Mouse (Mus musculus) neural tube, embryonic 10.5 days (tissue): ENCODE data around the gene Hs3st3b1.

ENCODE experiments used
- DNase-seq: peaks from one replicate; pipeline ENCODE4 v3.0.0-alpha.2; 2017; ENCODE audit warnings: low spot score; ENCODE audit errors: extremely low spot score

Gene Hs3st3b1

GRCm38 (mm10) chr11:63924286-63924930 is 2.3 kb upstream of the Hs3st3b1 start:
- DNase-seq, result peak; percentile 62

- DNase-seq, result peak; percentile 64
These were observed 1.3 kb upstream of the Hs3st3b1 start for GRCm38 (mm10) chr11:63923386-63923785.

GRCm38 (mm10) chr11:63921044-63921951 is 792 bp downstream of the Hs3st3b1 start:
- peak; percentile 67 for DNase-seq

GRCm38 (mm10) chr11:63920531-63920930 is 1.6 kb downstream of the Hs3st3b1 start:
- DNase-seq, result peak; percentile 88

DNA sequence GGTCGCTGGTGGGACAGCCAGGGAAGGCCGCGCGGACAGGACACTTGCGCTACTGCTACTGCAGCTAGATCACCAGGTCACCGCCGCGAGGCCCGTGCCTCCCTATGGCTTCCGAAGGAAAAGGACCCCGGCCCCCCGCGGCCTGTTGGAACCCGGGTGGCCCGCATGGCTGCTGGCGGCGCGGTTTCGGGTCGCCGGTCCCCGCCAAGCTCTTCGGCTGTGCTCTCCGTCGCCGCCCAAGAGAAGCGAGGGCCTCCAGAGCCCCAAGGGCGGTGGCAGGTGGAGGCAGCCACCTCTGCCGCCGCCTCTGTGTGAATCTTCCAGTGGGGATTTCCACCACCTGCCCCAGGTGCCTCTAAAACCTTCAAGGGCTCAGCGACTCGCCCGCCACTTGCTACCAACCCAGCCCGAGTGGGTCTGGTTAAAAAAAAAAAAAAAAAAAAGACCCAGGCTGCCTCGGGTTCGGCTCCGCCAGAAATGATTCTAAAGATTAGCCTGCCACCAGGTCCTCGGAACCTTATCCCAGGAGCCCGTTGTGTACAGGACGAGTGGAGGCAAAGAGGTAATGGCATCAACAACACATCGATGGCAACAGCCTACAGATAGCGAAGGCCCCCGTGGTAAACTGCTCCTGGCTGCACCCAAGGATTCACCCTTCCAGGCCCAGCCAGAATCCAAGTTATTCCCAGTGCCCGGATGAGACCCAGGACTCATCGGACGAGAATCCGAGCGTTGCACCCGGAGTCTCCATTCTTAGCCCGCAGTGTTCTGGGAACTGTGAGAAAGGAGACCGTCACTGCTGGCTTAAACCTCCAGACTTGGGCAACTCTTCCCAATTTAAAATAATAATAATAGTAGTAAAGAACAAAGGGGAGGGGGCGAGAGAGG is 2.6 kb downstream of the Hs3st3b1 start:
- DNase-seq, result peak; percentile 62

DNA sequence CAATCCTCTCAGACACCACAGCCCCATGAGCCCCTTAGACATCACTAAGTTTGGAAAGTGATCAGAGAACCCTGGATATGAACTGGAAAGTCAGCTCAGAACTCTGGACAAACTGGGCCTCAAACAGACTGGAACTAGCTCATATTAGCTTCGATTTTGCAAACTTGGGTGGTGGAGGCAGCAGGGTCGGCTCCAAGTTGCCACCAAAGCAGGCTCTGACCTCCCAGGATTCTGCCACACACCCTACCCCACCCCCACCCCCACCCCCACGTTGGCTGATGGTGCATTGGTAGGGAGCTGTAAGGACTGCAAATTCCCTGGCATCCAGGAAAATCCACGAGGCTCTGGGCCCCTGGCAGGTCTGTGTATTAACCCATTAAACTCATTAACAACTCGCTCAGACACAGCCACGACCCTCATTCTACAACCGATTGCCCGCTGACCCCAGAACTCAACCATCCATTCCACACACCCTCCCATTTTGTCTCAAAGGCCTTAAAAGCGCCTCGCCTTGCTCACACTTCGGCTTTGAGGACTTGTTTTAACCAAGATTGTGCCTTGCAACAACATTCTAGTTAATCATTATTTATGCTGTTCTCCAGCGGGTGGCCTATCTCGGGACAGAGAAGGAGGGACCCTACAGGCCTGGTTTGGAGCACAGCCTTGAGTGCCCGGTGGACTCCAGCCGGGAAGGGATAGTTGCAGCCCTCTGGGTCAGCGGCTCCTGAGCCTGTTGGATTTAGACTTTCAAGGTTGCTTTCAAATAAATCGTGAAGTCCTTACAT is 3.6 kb downstream of the Hs3st3b1 start:
- peak; percentile 66 for DNase-seq

GRCm38 (mm10) chr11:63917561-63917960 is 4.5 kb downstream of the Hs3st3b1 start:
- no peak for DNase-seq

GRCm38 (mm10) chr11:63914388-63914787 is 7.7 kb downstream of the Hs3st3b1 start:
- peak; percentile 77 for DNase-seq

DNA sequence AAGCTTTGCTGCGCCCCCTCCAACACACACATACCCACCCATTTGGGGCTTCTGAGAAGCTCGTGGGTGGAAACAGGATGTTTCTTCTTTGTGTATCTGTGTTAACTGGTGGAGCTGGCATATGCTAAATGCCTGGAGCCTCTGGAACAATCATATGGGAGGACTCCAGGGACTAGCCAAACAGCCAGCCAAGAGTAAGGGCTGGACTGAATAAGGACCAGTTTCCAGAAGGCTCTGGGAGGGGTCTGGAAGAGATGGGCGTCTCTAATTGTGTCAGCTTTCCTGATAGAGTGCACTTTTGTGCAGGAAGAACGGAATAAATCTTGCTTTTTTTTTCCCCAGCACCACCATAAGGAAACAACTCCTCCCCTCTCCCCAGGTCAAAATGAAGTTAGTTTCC is 8.2 kb downstream of the Hs3st3b1 start:
- no peak for DNase-seq

DNA sequence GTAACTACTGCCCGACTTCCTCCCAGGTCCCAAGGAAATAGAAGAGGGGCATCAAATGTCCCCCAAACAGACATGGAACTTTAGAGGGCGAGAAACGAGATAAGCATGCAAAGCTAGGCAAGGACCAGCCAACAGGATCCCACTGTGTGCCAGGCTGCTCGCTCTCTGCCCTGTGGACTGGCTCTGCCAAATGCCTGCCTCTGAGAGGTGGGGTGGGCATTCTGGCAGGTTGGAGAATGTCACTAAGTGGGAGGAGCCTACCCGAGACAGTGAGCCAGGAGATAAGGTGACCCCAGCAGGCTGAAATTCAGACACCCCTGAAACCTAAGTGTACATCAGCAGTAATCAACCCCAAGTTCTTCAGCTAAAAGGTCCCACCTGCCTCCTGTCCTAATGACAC is 11.1 kb downstream of the Hs3st3b1 start:
- no peak for DNase-seq

DNA sequence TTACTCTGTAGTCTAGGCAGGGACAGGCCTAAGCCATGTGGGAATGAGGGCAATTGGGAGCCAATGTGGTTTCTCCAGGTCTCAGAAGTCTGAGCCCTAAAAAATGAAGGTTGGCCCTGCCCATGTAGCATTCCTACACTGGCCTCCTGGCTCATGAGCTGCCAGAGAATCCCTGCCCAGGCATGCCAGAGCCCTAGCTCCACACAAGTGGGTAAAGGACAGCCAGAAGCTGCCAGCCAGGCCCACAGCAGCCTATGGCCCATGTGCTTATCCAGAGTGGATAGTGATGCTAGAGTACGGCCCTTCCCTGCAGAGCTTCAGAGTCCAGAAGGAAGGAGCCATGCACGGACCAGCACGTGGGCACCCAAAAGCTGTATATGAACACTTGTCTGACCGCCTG is 12.1 kb downstream of the Hs3st3b1 start:
- no peak for DNase-seq

GRCm38 (mm10) chr11:63908500-63908899 is 13.6 kb downstream of the Hs3st3b1 start:
- no peak for DNase-seq

DNA sequence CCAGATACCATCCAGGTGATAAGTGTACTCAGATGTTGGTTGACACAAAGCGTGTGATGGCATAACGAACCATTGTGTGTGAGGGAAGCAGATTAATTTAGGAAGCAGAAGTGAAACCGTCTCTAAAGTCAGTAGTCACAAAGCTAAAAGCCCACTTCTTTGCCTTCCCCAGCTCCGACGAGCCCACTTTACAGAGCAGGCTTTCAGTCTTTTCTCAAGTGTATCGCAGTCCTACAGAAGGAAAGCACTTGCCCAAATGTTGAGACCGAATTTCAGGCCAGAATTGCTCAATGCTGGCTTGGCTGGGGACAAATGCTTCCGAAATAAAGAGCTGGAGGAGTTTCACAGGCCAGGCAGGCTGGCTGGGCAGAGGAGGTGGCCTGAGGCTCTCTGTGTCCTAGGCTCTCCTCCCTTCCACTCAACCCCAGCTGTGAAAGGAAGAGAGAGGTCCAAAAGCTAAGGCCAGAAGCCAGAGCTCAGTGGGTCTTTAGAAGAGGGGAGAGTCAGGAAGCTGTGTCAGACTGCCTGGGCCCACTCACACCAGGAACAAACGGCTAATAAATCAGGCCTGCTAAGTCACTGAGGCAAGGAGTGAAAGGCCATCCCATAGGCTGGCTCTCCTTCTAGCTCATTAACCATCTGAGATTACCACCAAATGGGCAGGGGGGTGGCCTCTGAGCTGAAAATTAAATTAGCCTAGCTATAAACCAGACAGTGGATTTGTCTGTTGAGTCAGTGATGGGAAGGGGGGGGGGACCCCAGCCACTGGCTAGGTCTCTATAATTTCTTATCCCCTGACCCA is 15.3 kb downstream of the Hs3st3b1 start:
- no peak for DNase-seq

- no peak for DNase-seq
These were observed 17.3 kb downstream of the Hs3st3b1 start for GRCm38 (mm10) chr11:63904787-63905186.

DNA sequence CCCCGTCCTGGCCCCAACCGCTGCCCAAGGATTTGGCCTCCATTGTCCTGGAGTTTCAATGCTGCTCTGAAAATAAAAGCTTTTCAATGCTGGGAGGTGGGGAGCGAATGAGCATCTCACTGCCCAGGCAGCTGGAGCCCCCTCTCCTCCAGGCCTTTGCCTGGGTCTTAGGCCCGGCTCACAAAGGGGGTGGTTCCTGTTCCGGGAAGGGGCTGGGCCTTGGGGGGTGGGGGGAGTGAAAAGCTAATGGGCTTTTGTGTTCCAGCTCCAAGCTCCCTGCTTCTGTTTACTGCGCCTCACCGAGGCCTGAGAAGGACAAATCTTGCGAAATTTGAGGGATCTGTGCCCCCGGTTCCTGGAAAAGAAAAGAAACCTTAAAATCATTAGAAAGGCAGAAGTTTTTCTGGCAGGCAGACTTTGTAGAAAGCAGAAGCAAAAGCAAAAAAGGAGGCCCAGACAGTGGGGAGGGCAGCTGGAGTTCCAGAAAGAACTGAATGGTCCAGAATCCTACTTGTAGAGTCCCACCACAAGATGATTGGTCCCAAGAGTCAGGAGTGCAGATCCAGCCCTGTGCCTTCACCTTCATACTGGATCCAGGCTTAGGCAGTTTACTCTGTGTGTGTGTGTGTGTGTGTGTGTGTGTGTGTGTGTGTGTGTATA is 23.5 kb downstream of the Hs3st3b1 start:
- DNase-seq, result peak; percentile 61

DNA sequence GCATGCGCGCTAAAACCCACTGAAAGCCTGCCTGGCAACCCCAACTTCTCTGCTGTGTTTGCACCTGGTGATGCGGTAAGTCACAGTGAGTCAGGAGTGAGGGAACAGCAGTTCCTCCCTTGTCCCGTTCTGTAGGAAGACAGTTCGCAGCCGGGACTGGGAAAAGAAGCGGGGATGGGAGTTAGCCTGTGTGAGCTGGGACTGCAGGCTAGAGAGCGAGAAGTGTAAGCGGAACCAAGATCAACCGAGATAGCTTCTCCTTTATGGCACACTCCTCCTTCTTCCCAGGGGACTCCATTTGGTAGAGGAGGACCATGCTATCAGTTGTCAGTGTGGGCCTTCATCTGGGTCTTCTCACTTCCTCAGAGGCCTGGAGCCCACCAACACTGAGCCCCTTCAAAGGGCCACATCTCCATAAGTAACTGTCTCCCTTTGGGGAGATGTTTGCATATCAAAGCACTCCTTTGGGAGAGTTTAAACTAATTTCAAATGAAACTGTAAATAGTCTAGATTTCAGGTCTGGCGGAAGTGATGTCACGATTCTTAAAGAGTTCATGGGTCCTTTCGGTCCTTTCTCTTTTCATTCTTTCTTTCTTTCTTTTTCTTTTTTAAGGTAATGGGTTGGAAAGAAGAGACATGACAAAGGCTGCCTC is 24.1 kb downstream of the Hs3st3b1 start:
- no peak for DNase-seq

GRCm38 (mm10) chr11:63897011-63897410 is 25.1 kb downstream of the Hs3st3b1 start:
- DNase-seq, result no peak

GRCm38 (mm10) chr11:63894188-63894587 is 27.9 kb downstream of the Hs3st3b1 start:
- DNase-seq, result no peak

GRCm38 (mm10) chr11:63893557-63893956 is 28.5 kb downstream of the Hs3st3b1 start:
- no peak for DNase-seq
